Mouse (Mus musculus) lung, postnatal 36 days (tissue): ENCODE results near the gene Rps25.
"Not testable (repeated sequence)": the region's sequence is repeated elsewhere in the genome, so short reads cannot be mapped to it uniquely, and the experiment has no call there.

Experiments used
- DNase-seq: peaks from one replicate; pipeline ENCODE4 v3.0.0; 2022; ENCODE audit warnings: mixed read lengths

Rps25 gene

GRCm38 (mm10) chr9:44406906-44407751 is at the start of gene Rps25, which contains the start of gene Trappc4:
Rps25 (plus strand) TSS chr9:44407139.
Trappc4 (minus strand) TSS chr9:44407600.
- peak; percentile 96 for DNase-seq

- DNase-seq = peak; percentile 43
These were observed 49.7 kb upstream of the Rps25 start for GRCm38 (mm10) chr9:44357207-44357606.

- DNase-seq = peak; percentile 96
These were observed 45.6 kb upstream of the Rps25 start, which contains the start of gene Vps11 for GRCm38 (mm10) chr9:44361190-44361917. Vps11 (minus strand) TSS chr9:44361670.

DNA sequence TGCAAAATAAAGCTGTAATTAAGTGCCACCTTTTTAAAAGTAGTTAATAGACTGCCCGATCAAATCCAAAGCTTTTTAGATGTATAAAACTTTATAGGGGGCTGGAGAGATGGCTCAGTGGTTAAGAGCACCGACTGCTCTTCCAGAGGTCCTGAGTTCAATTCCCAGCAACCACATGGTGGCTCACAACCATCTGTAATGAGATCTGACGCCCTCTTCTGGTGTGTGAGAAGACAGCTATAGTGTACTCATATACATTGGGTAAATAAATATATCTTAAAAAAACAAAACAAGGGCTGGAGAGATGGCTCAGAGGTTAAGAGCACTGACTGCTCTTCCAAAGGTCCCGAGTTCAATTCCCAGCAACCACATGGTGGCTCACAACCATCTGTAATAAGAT is 45.0 kb upstream of the Rps25 start:
- DNase-seq = not testable (repeated sequence)

- DNase-seq = peak; percentile 40
These were observed 42.5 kb upstream of the Rps25 start for GRCm38 (mm10) chr9:44364480-44364879.

DNA sequence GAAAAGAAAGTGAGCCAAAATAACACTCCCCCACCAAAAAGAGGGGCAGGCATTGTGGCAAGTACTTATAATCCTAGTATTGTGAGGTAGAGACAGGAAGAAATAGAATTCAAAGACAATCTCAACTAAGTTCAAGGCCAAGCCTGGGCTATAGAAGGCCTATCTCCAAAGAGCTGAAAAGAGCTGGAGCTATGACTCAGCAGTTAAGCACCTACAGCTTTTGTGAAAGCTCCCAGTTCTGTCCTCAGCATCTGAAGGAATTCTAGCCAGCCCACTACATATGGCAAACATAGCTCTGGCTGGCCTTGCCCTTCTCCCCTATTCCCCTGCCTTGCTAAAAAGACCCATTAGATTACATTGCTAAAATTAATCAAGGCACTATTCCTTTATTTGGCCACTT is 33.6 kb upstream of the Rps25 start:
- no peak for DNase-seq

GRCm38 (mm10) chr9:44376141-44376540 is 30.8 kb upstream of the Rps25 start:
- DNase-seq = no peak

DNA sequence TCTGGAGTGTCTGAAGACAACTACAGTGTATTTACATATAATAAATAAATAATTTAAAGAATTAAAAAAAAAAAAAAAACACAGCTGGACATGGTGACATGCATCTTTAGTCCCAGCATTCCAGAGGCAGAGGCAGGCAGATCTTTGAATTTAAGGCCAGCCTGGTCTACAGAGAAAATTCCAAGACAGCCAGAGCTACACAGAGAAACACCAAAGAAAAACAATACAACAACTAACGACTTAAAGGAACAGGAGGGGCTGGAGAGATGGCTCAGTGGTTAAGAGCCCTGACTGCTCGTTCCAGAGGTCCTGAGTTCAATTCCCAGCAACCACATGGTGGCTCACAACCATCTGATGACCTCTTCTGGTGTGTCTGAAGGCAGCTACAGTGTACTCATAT is 29.6 kb upstream of the Rps25 start:
- not testable (repeated sequence) for DNase-seq

GRCm38 (mm10) chr9:44378153-44378730 is 28.7 kb upstream of the Rps25 start:
- no peak for DNase-seq

GRCm38 (mm10) chr9:44379054-44379834 is 27.7 kb upstream of the Rps25 start, which contains the start of gene Hyou1:
Hyou1 (plus strand) TSS chr9:44379490.
- peak; percentile 99 for DNase-seq

DNA sequence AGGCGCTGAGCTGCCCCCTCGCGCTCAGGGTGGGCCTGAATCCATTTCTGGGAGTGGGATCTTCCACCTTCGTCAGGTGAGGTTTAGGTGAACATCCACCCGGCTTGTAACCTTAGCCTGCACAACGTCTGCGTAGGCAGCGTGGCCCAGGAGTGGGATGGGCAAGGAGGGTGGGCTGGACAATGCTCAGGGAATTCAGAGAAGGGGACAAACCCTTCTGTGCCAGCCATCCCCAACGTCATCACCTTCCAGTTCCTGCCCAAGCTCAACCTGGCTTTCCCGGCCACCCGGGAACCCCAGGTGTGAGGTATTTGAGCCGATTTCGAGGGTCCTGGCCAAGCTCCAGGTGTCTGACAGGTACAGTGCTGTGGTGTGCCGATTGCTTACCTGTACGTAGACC is 27.1 kb upstream of the Rps25 start:
- DNase-seq = no peak

GRCm38 (mm10) chr9:44384596-44384995 is 22.3 kb upstream of the Rps25 start:
- DNase-seq = no peak

DNA sequence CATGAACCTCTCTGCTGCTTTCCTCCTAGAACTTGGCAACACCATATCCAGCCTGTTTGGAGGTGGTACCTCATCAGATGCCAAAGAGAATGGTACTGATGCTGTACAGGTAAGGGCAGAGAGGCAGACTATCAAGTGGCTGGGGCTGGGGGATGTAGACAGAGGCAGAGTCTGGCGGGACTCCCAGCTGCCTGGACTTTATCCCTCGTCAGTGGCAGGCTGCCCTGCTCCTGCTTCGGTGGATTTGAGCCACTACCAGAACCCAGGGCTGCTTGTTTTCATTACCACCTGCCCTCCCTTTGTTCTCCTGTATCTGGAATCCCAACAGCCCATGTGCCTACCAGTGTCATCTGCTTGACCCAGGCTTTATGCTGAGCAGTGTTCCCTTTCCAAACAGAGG is 19.7 kb upstream of the Rps25 start:
- no peak for DNase-seq

GRCm38 (mm10) chr9:44389273-44389672 is 17.7 kb upstream of the Rps25 start:
- DNase-seq = peak; percentile 70

- DNase-seq = peak; percentile 85
These were observed 15.5 kb upstream of the Rps25 start for GRCm38 (mm10) chr9:44391466-44391865.

- DNase-seq = peak; percentile 99
These were observed 10.1 kb upstream of the Rps25 start, which contains the start of gene Slc37a4 for GRCm38 (mm10) chr9:44396684-44397411. Slc37a4 (plus strand) TSS chr9:44396852.

DNA sequence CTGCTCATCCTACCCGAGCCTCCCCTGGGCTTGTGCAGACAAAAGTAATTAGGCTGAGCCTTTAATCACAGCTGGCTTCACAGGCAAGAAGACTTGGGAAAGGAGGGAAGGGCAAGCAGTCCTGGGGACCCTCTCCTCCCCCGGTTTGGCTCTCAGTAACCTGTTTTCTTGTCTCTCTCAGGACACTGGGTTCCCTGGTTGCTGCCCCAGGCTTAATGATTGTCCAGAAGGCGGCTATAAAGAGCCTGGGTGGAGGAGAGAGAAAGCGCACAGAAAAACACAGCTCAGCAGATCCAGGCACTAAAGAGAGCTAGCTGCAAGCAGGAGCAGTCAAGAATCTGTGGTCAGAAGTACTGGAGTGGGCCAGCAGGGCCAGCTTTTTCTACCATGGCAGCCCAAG is 8.9 kb upstream of the Rps25 start:
- DNase-seq = no peak

DNA sequence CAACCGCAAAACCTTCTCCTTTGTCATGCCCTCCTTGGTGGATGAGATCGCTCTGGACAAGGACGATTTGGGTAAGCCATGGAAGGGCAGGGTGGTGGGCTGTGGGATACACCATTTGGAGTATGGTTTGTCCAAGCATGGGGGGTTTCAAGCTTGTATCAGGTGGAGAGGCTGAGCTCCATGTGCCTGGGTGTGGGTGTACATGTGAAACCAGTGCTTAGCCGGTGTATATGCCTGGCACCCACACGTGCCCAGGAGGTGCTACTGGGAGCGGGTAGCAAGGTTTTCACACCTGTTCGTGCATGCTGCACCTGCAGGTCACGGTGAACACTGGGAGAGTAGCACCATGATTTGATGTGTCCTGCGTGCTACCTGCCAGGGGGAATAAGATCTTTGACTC is 8.4 kb upstream of the Rps25 start:
- no peak for DNase-seq

- DNase-seq = no peak
These were observed 7.7 kb upstream of the Rps25 start for GRCm38 (mm10) chr9:44399114-44399794.

GRCm38 (mm10) chr9:44399795-44400114 is 7.2 kb upstream of the Rps25 start:
- DNase-seq = no peak

GRCm38 (mm10) chr9:44401081-44401480 is 5.9 kb upstream of the Rps25 start:
- no peak for DNase-seq
